Mouse (Mus musculus) spleen, adult 2 months (tissue): ENCODE results near the gene Art4.

Experiments used
- CTCF ChIP-seq: fragments of 200-500 bp; IDR thresholded peaks from 2 replicates; pipeline ENCODE4 v1.5.1; 2011; ENCODE audit warnings: mild to moderate bottlenecking, inconsistent platforms; ENCODE audit not compliant: insufficient read depth, insufficient read length, insufficient replicate concordance; ENCODE audit errors: extremely low read depth
- POLR2A ChIP-seq: fragments of 200-500 bp; IDR thresholded peaks from 2 replicates; pipeline ENCODE4 v1.6.1; 2011; ENCODE audit warnings: low read depth, low read length, inconsistent platforms

- TF ChIP-seq POLR2A (no peak), CTCF (no peak)
Measured at GRCm38 (mm10) chr6:136903885-136904470, 46.4 kb upstream of the Art4 start.
